Mouse (Mus musculus) cerebellum, adult 2 months (tissue): ENCODE measurements around the gene Gadd45a. TPM values are rescaled to one million over a fixed set of nuclear protein-coding genes. Genes with fewer than 3 reads are reported as not detected.

Source experiments
- DNase-seq, 2 experiments: peaks; one replicate each; pipeline ENCODE4 v3.0.0; 2021
- H3K27ac ChIP-seq: fragments of 200-500 bp; 2 replicates; pipeline ENCODE4 v1.5.1; 2012; ENCODE audit warnings: low read length, control low read depth, inconsistent platforms; ENCODE audit not compliant: insufficient read depth
- H3K27me3 ChIP-seq: fragments of 200-500 bp; 2 replicates; pipeline ENCODE4 v1.6.1; 2012; ENCODE audit warnings: inconsistent platforms, mild to moderate bottlenecking, low read length, moderate library complexity; ENCODE audit not compliant: control insufficient read depth, insufficient read depth
- H3K4me1 ChIP-seq: fragments of 200-500 bp; 2 replicates; pipeline ENCODE4 v1.6.1; 2011; ENCODE audit warnings: low read length; ENCODE audit not compliant: control insufficient read depth, insufficient read depth
- H3K4me3 ChIP-seq: fragments of 200-500 bp; replicated peaks from 2 replicates; pipeline ENCODE3; 2011; ENCODE audit warnings: mild to moderate bottlenecking, low read depth, low read length, control low read depth; ENCODE audit not compliant: insufficient read depth
- CTCF ChIP-seq: fragments of 200-500 bp; IDR thresholded peaks from 2 replicates; pipeline ENCODE4 v1.5.1; 2011; ENCODE audit warnings: low read depth, mild to moderate bottlenecking, control low read depth, low read length, moderate library complexity, borderline replicate concordance; ENCODE audit not compliant: insufficient read depth
- POLR2A ChIP-seq: fragments of 200-500 bp; IDR thresholded peaks from 2 replicates; pipeline ENCODE4 v1.6.1; 2011; ENCODE audit warnings: low read length, control low read depth, borderline replicate concordance; ENCODE audit not compliant: insufficient read depth
- WGBS: fragments of 180-500 bp; shearing (Covaris S2); methylation state at CpG from one replicate; pipeline ENCODE4 v1.1.7; 2018; 5-methylcytosine and 5-hydroxymethylcytosine counted together
- polyA plus RNA-seq: library from polyadenylated mRNA; depleted of rRNA; stranded (reverse); fragments of >200 nt; gene quantifications from 2 replicates; pipeline ENCODE4 v1.2.3, GENCODE M21; 2012

Gene Gadd45a
- polyA plus RNA-seq, 1 experiment: 30.4 TPM

- no peaks in the 10 kb centered on the region for H3K27me3 ChIP-seq
- WGBS: 72% methylated on average over 4 of the region's 4 CpGs
- DNase-seq: no peak
- H3K4me1 ChIP-seq: no peaks in the 10 kb centered on the region; the same call in 1 of the 2 replicates
- no peak overlapping the region for H3K4me3 ChIP-seq
- no peak overlapping the region for H3K27ac ChIP-seq
- no peak for TF ChIP-seq CTCF
- TF ChIP-seq POLR2A: no peak
Measured at GRCm38 (mm10) chr6:67018365-67018764, 18.9 kb downstream of the Gadd45a start.

- DNase-seq: no peak
- WGBS: 81% methylated on average over 7 of the region's 7 CpGs
- TF ChIP-seq CTCF (no peak), POLR2A (no peak)
Measured at GRCm38 (mm10) chr6:67016520-67017111, 20.6 kb downstream of the Gadd45a start.

GRCm38 (mm10) chr6:67015739-67016519 is 21.3 kb downstream of the Gadd45a start:
- DNase-seq: no peak
- H3K27ac ChIP-seq: no peak overlapping the region
- WGBS: 73% methylated on average over 8 of the region's 8 CpGs
- TF ChIP-seq POLR2A: no peak
- TF ChIP-seq CTCF: no peak
- no peaks in the 10 kb centered on the region; the same call in 1 of the 2 replicates for H3K4me1 ChIP-seq
- no peaks in the 10 kb centered on the region for H3K27me3 ChIP-seq
- no peak overlapping the region for H3K4me3 ChIP-seq

More at GRCm38 (mm10) chr6:67016520-67017111, 20.6 kb downstream of the Gadd45a start:
- H3K4me3 ChIP-seq: no peak overlapping the region
- no peak overlapping the region for H3K27ac ChIP-seq
- no peaks in the 10 kb centered on the region; the same call in 1 of the 2 replicates for H3K4me1 ChIP-seq
- H3K27me3 ChIP-seq: no peaks in the 10 kb centered on the region

- no peaks in the 10 kb centered on the region; the same call in 1 of the 2 replicates for H3K4me1 ChIP-seq
- peak in 1 of 2 experiments; percentile 9 for DNase-seq
- WGBS: 56% methylated on average over 1 of the region's 1 CpGs
- TF ChIP-seq POLR2A (no peak), CTCF (no peak)
- no peak overlapping the region for H3K27ac ChIP-seq
- no peak overlapping the region for H3K4me3 ChIP-seq
- no peaks in the 10 kb centered on the region for H3K27me3 ChIP-seq
Measured at GRCm38 (mm10) chr6:67014679-67015075, 22.6 kb downstream of the Gadd45a start.

GRCm38 (mm10) chr6:67013949-67014678 is 23.1 kb downstream of the Gadd45a start:
- no peaks in the 10 kb centered on the region; the same call in 1 of the 2 replicates for H3K4me1 ChIP-seq
- WGBS: 89% methylated on average over 9 of the region's 9 CpGs
- no peak for DNase-seq
- TF ChIP-seq CTCF (no peak), POLR2A (no peak)
- H3K27ac ChIP-seq: no peak overlapping the region
- H3K4me3 ChIP-seq: no peak overlapping the region
- H3K27me3 ChIP-seq: no peaks in the 10 kb centered on the region

GRCm38 (mm10) chr6:67013293-67013948 is 23.8 kb downstream of the Gadd45a start:
- Histone ChIP-seq H3K27me3 (no peaks in the 10 kb centered on the region), H3K27ac (no peak overlapping the region), H3K4me3 (no peak overlapping the region), H3K4me1 (no peaks in the 10 kb centered on the region; the same call in 1 of the 2 replicates)
- 94% methylated on average over 6 of the region's 6 CpGs for WGBS
- DNase-seq: no peak
- TF ChIP-seq CTCF (no peak), POLR2A (no peak)

- no peak for DNase-seq
- Histone ChIP-seq H3K27me3 (no peaks in the 10 kb centered on the region), H3K4me3 (no peak overlapping the region), H3K4me1 (no peaks in the 10 kb centered on the region; the same call in 1 of the 2 replicates), H3K27ac (no peak overlapping the region)
- TF ChIP-seq CTCF: no peak
- no peak for TF ChIP-seq POLR2A
Measured at GRCm38 (mm10) chr6:67011217-67011518, 26.1 kb downstream of the Gadd45a start.
